Mouse (Mus musculus) lung, postnatal 4 days (tissue): ENCODE data around the gene Cct3.
"Not testable (repeated sequence)": the region's sequence is repeated elsewhere in the genome, so short reads cannot be mapped to it uniquely, and the experiment has no call there.

ENCODE experiments used
- DNase-seq, 2 experiments: peaks; one replicate each; pipeline ENCODE4 v3.0.0; 2021

The Cct3 gene

GRCm38 (mm10) chr3:88361612-88362313 is 64.8 kb downstream of the Cct3 start:
- no peak for DNase-seq

- DNase-seq, result peak in 1 of 2 experiments; percentile 45
Measured at GRCm38 (mm10) chr3:88363700-88364099, 66.8 kb downstream of the Cct3 start.

- DNase-seq, result peak; percentile 83 to 86
Measured at GRCm38 (mm10) chr3:88364337-88364736, 67.4 kb downstream of the Cct3 start, which contains the start of gene Paqr6. Gene Paqr6 (plus strand): TSS chr3:88364584.

GRCm38 (mm10) chr3:88365705-88366361 is 68.9 kb downstream of the Cct3 start:
- no peak for DNase-seq

GRCm38 (mm10) chr3:88366830-88367428 is 70.0 kb downstream of the Cct3 start:
- DNase-seq, result peak; percentile 60

GRCm38 (mm10) chr3:88367517-88367916 is 70.6 kb downstream of the Cct3 start:
- DNase-seq, result not testable (repeated sequence)

GRCm38 (mm10) chr3:88368511-88368910 is 71.6 kb downstream of the Cct3 start:
- not testable (repeated sequence) for DNase-seq
